Mouse (Mus musculus): ENCODE measurements around the gene Ipo7. TPM values are rescaled to one million over a fixed set of nuclear protein-coding genes. Genes with fewer than 3 reads are reported as not detected.

The Ipo7 gene
- polyA plus RNA-seq (2012; rRNA removed; ENCODE audit: low replicate concordance), result 5.2 and 18.6 TPM in 2 replicates

GRCm38 (mm10) chr7:110018117-110018630, at the start of gene Ipo7:
TSS of gene Ipo7 (plus strand) at chr7:110018274.

GRCm38 (mm10) chr7:109986775-109987174, 31.3 kb upstream of the Ipo7 start, which contains the start of gene Tmem41b:
TSS of gene Tmem41b (minus strand) at chr7:109986929.

DNA sequence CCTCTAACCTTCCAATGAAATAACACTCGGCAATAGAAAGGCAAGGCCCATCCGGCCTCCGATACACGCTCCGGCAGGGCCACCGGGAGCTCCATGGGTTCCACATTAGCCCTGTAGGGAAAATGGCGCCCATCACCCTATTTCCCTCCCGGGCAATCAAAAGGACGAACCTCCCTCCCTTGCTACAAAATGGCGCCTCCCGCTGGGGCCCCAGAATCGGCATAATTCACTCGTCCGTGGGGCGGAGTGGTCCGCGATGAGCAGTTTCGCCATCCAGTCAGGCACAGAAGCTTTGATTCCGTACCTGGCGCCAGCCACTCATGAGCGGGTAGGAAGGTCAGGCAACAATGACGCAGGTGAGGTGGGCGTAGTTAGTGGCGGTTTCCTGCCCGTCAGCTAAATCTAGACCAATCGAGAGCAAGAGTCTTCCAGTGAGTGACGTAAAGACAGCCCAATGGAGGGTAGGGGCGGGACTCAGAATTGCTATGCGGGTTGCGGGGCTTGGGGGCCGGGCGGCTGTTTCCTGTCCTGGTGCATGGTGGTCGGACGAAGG, 43.2 kb downstream of the Ipo7 start, which contains the start of gene Zfp143:
Zfp143 (plus strand) TSS at position 19 of the 553 bp plus-strand sequence.

Other genes with a start within 250 kb of the Ipo7 start
- gene Nrip3, start 236.2 kb upstream of the Ipo7 start, polyA plus RNA-seq (2012; rRNA removed; ENCODE audit: low replicate concordance), result 0.04 TPM in 1 of 2 replicates, not detected in the other
- gene Scube2, start 152.6 kb upstream of the Ipo7 start, polyA plus RNA-seq (2012; rRNA removed; ENCODE audit: low replicate concordance), result 0.82 and 0.84 TPM in 2 replicates
- gene Dennd5a, start 57.8 kb upstream of the Ipo7 start, polyA plus RNA-seq (2012; rRNA removed; ENCODE audit: low replicate concordance), result 10.5 and 12.1 TPM in 2 replicates
- gene Tmem41b, start 31.3 kb upstream of the Ipo7 start, polyA plus RNA-seq (2012; rRNA removed; ENCODE audit: low replicate concordance), result 20.6 and 21.4 TPM in 2 replicates
- 8.1 and 8.9 TPM in 2 replicates for gene Zfp143, start 42.9 kb downstream of the Ipo7 start, polyA plus RNA-seq (2012; rRNA removed; ENCODE audit: low replicate concordance)
- gene Wee1, start 103.8 kb downstream of the Ipo7 start, polyA plus RNA-seq (2012; rRNA removed; ENCODE audit: low replicate concordance), result 7.0 and 9.1 TPM in 2 replicates
- 6.7 and 7.0 TPM in 2 replicates for gene Swap70, start 203.4 kb downstream of the Ipo7 start, polyA plus RNA-seq (2012; rRNA removed; ENCODE audit: low replicate concordance)

Data from duodenum, adult 2 months (tissue).